Mouse (Mus musculus): ENCODE measurements around the gene Clcn3.

Clcn3 gene

GRCm38 (mm10) chr8:60869761-60870160 lies 113.3 kb downstream of the Clcn3 start:
- no peak for DNase-seq (ENCODE audit: low spot score)

- DNase-seq (ENCODE audit: low spot score) = no peak
These were observed 114.7 kb downstream of the Clcn3 start for GRCm38 (mm10) chr8:60868236-60868965.

- no peak for DNase-seq (ENCODE audit: low spot score)
These were observed 115.5 kb downstream of the Clcn3 start for GRCm38 (mm10) chr8:60867468-60868115.

DNA sequence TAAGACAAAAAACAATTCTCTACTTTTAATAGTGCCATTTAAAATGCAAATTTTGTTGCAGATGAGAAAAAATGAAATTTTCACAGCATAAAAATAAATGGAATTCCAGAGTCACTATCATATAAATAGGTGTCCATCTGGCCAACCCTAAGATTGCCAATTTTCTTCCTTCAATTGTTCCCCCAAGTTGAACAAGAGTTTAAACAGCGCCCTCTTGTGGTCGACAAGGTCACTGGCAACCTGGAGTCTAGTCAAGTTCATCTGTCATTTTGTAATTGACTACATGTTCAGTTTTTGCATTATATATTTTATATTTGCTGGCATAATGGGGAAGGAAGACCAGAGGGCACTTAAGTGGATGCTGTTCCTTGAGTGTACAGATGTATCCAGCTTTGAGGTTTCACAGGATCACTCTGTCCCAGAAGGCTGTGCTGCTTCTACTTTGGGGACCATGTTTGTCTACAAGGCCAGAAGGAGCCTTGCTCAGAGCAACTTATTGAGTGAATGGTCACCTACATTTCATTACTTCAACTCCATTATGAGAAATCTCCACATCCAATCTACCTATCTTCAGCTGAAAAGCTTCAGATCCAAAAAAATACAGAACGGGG lies 117.5 kb downstream of the Clcn3 start:
- peak; percentile 87 for DNase-seq (ENCODE audit: low spot score)

GRCm38 (mm10) chr8:60864875-60865274 lies 118.2 kb downstream of the Clcn3 start:
- no peak for DNase-seq (ENCODE audit: low spot score)

DNA sequence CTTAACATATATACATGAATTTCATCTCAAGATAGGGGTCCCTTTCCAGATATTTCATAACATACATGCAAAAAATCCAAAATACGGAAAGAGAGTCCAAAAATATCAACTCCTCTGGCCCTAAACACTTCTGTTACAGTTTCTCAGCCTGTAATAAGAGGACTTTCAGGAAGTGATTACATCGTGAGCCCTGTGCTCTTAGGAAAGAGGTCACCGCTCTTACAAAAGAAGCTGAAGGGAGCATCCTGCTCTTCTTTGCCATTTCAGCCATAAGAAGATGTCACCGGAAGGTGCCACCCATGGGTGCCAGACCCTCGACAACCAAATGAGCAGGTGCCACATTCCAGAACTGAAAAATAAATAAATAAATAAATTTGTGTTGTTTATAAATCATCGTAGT lies 121.3 kb downstream of the Clcn3 start:
- DNase-seq (ENCODE audit: low spot score) = no peak

GRCm38 (mm10) chr8:60860749-60861148 lies 122.4 kb downstream of the Clcn3 start:
- DNase-seq (ENCODE audit: low spot score) = no peak

Measured in embryo, embryonic 10 days (tissue).